Mouse (Mus musculus): ENCODE measurements around the gene 4931428L18Rik. TPM values are rescaled to one million over a fixed set of nuclear protein-coding genes. Genes with fewer than 3 reads are reported as not detected.

4931428L18Rik gene
- not detected in 2 replicates for polyA plus RNA-seq (2016; fragmentation: Nextera tagmentation; extraction: Ambion mirVana)

- H3K4me3 ChIP-seq (replicated peaks): no peak within 1 kb of the TSS
- no peaks in the 10 kb centered on the region for H3K9me3 ChIP-seq
- H3K9ac ChIP-seq (replicated peaks): no peak within 1 kb of the TSS
- WGBS: 89% methylated on average over 7 of the region's 7 CpGs
- H3K27me3 ChIP-seq: no peaks in the 10 kb centered on the region
- ATAC-seq (ENCODE audit: insufficient number of reproducible peaks, insufficient read depth, low FRiP score, low TSS enrichment, low read depth): no peak
- H3K4me1 ChIP-seq (replicated peaks): no peaks in the 10 kb centered on the region
- H3K4me2 ChIP-seq: no peak within 1 kb of the TSS
- no peak within 1 kb of the TSS for H3K27ac ChIP-seq
- H3K36me3 ChIP-seq: no peaks in the 10 kb centered on the region
Measured at GRCm38 (mm10) chr1:31222564-31222963, at the start of gene 4931428L18Rik, which contains the start of gene Pih1d3. 4931428L18Rik (minus strand) TSS chr1:31222684. Pih1d3 (plus strand) TSS chr1:31222838.

DNA sequence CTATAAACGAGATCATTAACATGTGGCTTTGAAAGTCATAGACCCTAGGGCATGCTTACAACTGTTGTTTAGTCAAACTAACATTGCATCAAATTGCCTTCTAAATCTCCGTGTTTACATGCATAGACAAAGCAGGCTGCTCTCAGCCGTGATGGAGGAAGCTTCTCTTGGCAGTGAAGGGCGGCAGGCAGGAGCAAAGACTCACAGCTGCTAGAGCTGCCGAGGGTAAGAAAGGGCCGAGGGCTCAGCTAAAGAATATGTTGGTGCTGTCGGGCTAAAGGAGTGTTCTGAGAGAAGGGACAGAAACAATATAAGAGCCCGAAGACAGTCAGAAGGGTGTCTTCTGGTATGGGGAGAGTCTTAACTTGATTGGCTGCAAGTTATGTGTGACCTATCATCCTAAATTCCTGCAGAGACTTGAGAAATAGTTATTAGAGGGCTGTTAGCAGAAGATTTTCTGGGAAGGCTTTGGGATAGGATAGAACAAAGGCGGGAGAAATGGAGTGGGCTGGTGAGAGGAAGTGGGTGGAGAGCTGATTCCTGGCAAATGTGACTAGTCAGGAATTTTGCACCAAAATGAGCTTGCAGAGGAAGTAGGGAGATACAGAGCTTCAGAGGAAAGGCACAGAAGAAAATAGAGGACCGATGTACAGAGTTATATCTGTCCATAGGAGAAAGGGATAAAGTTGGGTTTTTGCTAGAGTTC is 37.9 kb upstream of the 4931428L18Rik start:
- H3K4me1 ChIP-seq (replicated peaks): no peaks in the 10 kb centered on the region
- no peak overlapping the region for H3K27ac ChIP-seq
- ATAC-seq (ENCODE audit: insufficient number of reproducible peaks, insufficient read depth, low FRiP score, low TSS enrichment, low read depth): no peak
- H3K4me2 ChIP-seq: no peak overlapping the region
- no peaks in the 10 kb centered on the region for H3K36me3 ChIP-seq
- H3K9me3 ChIP-seq: no peaks in the 10 kb centered on the region
- H3K27me3 ChIP-seq: no peaks in the 10 kb centered on the region
- no peak overlapping the region for H3K4me3 ChIP-seq (replicated peaks)
- WGBS: 71% methylated on average over 10 of the region's 10 CpGs
- no peak overlapping the region for H3K9ac ChIP-seq (replicated peaks)

GRCm38 (mm10) chr1:31233319-31234036 is 11.0 kb upstream of the 4931428L18Rik start:
- ATAC-seq (ENCODE audit: insufficient number of reproducible peaks, insufficient read depth, low FRiP score, low TSS enrichment, low read depth): peak; percentile 60; the same call in 1 of the 2 replicates

GRCm38 (mm10) chr1:31220599-31221250 is 1.8 kb downstream of the 4931428L18Rik start:
- no peak for ATAC-seq (ENCODE audit: insufficient number of reproducible peaks, insufficient read depth, low FRiP score, low TSS enrichment, low read depth)
- 92% methylated on average over 4 of the region's 4 CpGs for WGBS
- no peaks in the 10 kb centered on the region for H3K4me1 ChIP-seq (replicated peaks)

More at GRCm38 (mm10) chr1:31233319-31234036, 11.0 kb upstream of the 4931428L18Rik start:
- H3K9me3 ChIP-seq: no peaks in the 10 kb centered on the region
- H3K4me3 ChIP-seq (replicated peaks): no peak overlapping the region
- 0 out of 2 replicates have a peak, but pooled peaks cover 5% of the 10 kb centered on the region for H3K4me1 ChIP-seq (replicated peaks)
- no peak overlapping the region for H3K27ac ChIP-seq
- no peaks in the 10 kb centered on the region for H3K36me3 ChIP-seq
- no peak overlapping the region for H3K9ac ChIP-seq (replicated peaks)
- H3K27me3 ChIP-seq: no peaks in the 10 kb centered on the region
- H3K4me2 ChIP-seq: no peak overlapping the region

DNA sequence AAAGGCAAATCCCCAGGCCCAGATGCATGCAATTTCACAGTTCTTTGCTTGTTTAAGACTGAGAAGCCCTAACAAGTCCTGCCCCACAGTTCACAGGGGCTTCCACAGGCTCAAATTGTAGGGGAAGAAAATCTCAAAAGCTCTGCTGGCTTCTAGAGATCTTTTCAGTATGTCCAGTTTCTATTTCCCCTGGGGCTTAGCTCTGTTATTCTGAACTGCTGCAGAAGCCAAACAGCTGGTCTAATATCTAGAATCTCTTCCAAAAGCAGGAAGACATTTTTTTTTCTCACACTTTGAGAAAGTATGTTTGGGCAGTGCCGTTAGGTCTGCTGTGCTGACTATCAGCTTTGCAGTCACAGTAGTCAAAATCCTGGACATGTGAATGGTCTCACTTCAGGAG is 7.7 kb downstream of the 4931428L18Rik start:
- no peak overlapping the region for H3K4me3 ChIP-seq (replicated peaks)
- H3K36me3 ChIP-seq: no peaks in the 10 kb centered on the region
- H3K4me1 ChIP-seq (replicated peaks): no peaks in the 10 kb centered on the region
- no peak overlapping the region for H3K27ac ChIP-seq
- H3K9ac ChIP-seq (replicated peaks): no peak overlapping the region
- no peaks in the 10 kb centered on the region for H3K9me3 ChIP-seq
- ATAC-seq (ENCODE audit: insufficient number of reproducible peaks, insufficient read depth, low FRiP score, low TSS enrichment, low read depth): no peak
- H3K4me2 ChIP-seq: no peak overlapping the region
- no peaks in the 10 kb centered on the region for H3K27me3 ChIP-seq
- WGBS: 90% methylated on average over 1 of the region's 1 CpGs

More at GRCm38 (mm10) chr1:31220599-31221250, 1.8 kb downstream of the 4931428L18Rik start:
- no peaks in the 10 kb centered on the region for H3K36me3 ChIP-seq
- no peak overlapping the region for H3K27ac ChIP-seq
- H3K27me3 ChIP-seq: no peaks in the 10 kb centered on the region
- no peaks in the 10 kb centered on the region for H3K9me3 ChIP-seq
- no peak overlapping the region for H3K4me2 ChIP-seq
- H3K9ac ChIP-seq (replicated peaks): no peak overlapping the region
- H3K4me3 ChIP-seq (replicated peaks): no peak overlapping the region

DNA sequence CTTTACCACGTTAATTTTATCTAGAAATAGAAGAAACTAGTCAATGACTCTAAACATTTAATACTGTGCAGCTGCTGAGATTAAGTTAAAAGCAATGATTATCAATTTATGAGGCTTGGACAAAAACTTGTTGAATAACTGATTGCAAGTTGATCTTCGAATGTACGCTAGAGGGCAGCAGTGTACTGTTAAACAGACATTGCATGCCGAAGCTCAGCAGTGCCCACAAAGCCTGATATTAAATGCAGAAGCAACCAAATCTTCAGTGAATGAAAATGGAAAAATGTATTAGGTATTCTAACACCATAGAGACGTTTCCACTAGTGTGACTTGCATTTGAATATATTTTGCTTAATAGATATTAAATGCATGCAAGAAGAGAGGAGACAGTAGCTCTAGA is 12.3 kb downstream of the 4931428L18Rik start:
- Histone ChIP-seq H3K4me2 (no peak overlapping the region), H3K27me3 (no peaks in the 10 kb centered on the region), H3K4me3 (replicated peaks) (no peak overlapping the region), H3K27ac (no peak overlapping the region), H3K36me3 (no peaks in the 10 kb centered on the region), H3K9me3 (no peaks in the 10 kb centered on the region), H3K4me1 (replicated peaks) (no peaks in the 10 kb centered on the region), H3K9ac (replicated peaks) (no peak overlapping the region)
- ATAC-seq (ENCODE audit: insufficient number of reproducible peaks, insufficient read depth, low FRiP score, low TSS enrichment, low read depth): no peak
- 1% methylated on average over 5 of the region's 5 CpGs for WGBS

- Histone ChIP-seq H3K4me1 (replicated peaks) (no peaks in the 10 kb centered on the region), H3K27me3 (no peaks in the 10 kb centered on the region), H3K27ac (no peak overlapping the region), H3K9me3 (no peaks in the 10 kb centered on the region), H3K4me2 (no peak overlapping the region), H3K36me3 (no peaks in the 10 kb centered on the region), H3K9ac (replicated peaks) (no peak overlapping the region), H3K4me3 (replicated peaks) (no peak overlapping the region)
- WGBS: 81% methylated on average over 3 of the region's 3 CpGs
- no peak for ATAC-seq (ENCODE audit: insufficient number of reproducible peaks, insufficient read depth, low FRiP score, low TSS enrichment, low read depth)
Measured at GRCm38 (mm10) chr1:31205770-31206169, 16.7 kb downstream of the 4931428L18Rik start.

DNA sequence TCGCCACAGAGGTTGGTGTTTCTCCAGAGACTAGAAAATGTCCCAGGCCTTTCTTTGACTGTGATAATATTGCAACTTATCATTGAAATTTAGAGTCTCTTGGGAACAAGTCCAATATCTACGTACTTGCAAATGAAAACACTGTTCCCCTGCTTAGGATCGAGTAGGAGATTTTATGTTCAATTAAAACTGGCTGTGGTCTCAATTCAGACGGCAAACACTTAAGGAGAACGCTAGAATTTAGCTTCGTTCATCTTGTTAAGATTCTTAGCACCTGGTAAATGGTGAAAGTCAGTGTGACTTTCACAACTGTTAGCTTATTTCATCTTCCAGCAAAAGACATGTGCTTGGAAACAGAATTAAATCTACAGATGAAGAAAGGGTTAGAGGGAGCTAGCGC is 17.1 kb downstream of the 4931428L18Rik start:
- H3K4me2 ChIP-seq: no peak overlapping the region
- no peak overlapping the region for H3K4me3 ChIP-seq (replicated peaks)
- no peaks in the 10 kb centered on the region for H3K27me3 ChIP-seq
- H3K4me1 ChIP-seq (replicated peaks): no peaks in the 10 kb centered on the region
- no peaks in the 10 kb centered on the region for H3K9me3 ChIP-seq
- 77% methylated on average over 7 of the region's 7 CpGs for WGBS
- no peak overlapping the region for H3K27ac ChIP-seq
- ATAC-seq (ENCODE audit: insufficient number of reproducible peaks, insufficient read depth, low FRiP score, low TSS enrichment, low read depth): no peak
- no peak overlapping the region for H3K9ac ChIP-seq (replicated peaks)
- no peaks in the 10 kb centered on the region for H3K36me3 ChIP-seq

DNA sequence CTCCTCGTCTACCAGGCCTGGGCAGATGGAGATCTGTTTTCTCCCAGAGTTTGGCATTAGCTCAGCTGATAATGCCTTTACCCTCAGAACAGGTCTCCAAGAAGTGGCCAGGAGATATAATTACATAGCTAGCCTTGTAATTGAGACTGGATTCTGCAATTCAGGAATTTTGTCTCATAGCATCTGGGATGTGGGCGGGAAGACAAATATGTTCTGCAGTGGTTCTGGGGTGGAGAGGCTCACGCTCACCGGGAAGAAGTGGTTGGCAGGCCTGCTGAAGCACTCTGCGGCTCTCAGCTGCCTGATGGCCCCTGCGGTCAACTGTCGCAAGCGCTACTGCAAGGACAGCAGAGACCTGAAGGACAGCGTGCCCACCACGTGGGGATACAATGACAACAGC is 18.7 kb downstream of the 4931428L18Rik start:
- H3K4me2 ChIP-seq: no peak overlapping the region
- no peaks in the 10 kb centered on the region for H3K27me3 ChIP-seq
- no peaks in the 10 kb centered on the region for H3K36me3 ChIP-seq
- no peak overlapping the region for H3K9ac ChIP-seq (replicated peaks)
- H3K9me3 ChIP-seq: no peaks in the 10 kb centered on the region
- ATAC-seq (ENCODE audit: insufficient number of reproducible peaks, insufficient read depth, low FRiP score, low TSS enrichment, low read depth): no peak
- H3K4me3 ChIP-seq (replicated peaks): no peak overlapping the region
- H3K27ac ChIP-seq: no peak overlapping the region
- H3K4me1 ChIP-seq (replicated peaks): no peaks in the 10 kb centered on the region
- 94% methylated on average over 10 of the region's 10 CpGs for WGBS

- no peak for ATAC-seq (ENCODE audit: insufficient number of reproducible peaks, insufficient read depth, low FRiP score, low TSS enrichment, low read depth)
- Histone ChIP-seq H3K36me3 (no peaks in the 10 kb centered on the region), H3K4me1 (replicated peaks) (no peaks in the 10 kb centered on the region), H3K27me3 (no peaks in the 10 kb centered on the region), H3K4me3 (replicated peaks) (no peak overlapping the region), H3K9ac (replicated peaks) (no peak overlapping the region), H3K27ac (no peak overlapping the region), H3K9me3 (no peaks in the 10 kb centered on the region), H3K4me2 (no peak overlapping the region)
- WGBS: 92% methylated on average over 3 of the region's 3 CpGs
Measured at GRCm38 (mm10) chr1:31196959-31197358, 25.5 kb downstream of the 4931428L18Rik start.

- no peak overlapping the region for H3K4me2 ChIP-seq
- H3K27ac ChIP-seq: no peak overlapping the region
- H3K9ac ChIP-seq (replicated peaks): no peak overlapping the region
- WGBS: 75% methylated on average over 1 of the region's 1 CpGs
- no peaks in the 10 kb centered on the region for H3K27me3 ChIP-seq
- no peaks in the 10 kb centered on the region for H3K36me3 ChIP-seq
- no peak for ATAC-seq (ENCODE audit: insufficient number of reproducible peaks, insufficient read depth, low FRiP score, low TSS enrichment, low read depth)
- no peaks in the 10 kb centered on the region for H3K4me1 ChIP-seq (replicated peaks)
- H3K4me3 ChIP-seq (replicated peaks): no peak overlapping the region
- no peaks in the 10 kb centered on the region for H3K9me3 ChIP-seq
Measured at GRCm38 (mm10) chr1:31195633-31196032, 26.9 kb downstream of the 4931428L18Rik start.
